Mouse (Mus musculus) liver, embryonic 14.5 days (tissue): ENCODE data around the gene Cdh23.

ENCODE experiments used
- CTCF ChIP-seq: IDR thresholded peaks from 2 replicates; pipeline ENCODE4 v1.5.1; 2016; ENCODE audit warnings: antibody characterized with exemption, low read depth, control low read depth
- EP300 ChIP-seq: IDR thresholded peaks from 2 replicates; pipeline ENCODE4 v1.6.1; 2016; ENCODE audit warnings: antibody characterized with exemption, low read depth

DNA sequence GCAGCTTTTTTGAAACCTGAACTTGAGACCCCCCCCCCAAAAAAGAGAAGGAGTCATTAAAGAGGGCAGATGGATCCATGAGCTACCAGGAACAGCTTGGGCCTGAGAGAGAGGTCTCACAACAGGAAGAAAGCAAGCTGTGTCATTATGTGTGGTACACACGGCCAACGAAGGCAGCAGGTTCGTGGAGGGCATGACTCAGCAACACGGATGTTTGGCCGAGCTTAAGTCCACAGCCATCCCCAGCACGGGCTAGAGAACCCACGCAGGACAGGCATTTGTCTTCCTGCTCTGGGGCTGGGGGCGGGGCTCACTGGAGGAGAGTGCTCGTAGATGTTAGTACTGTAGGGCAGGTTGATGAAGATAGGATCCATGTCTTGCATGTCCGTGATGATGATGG is 165.7 kb downstream of the Cdh23 start:
- TF ChIP-seq EP300 (no peak), CTCF (no peak)
